Mouse (Mus musculus): ENCODE results near the gene B4galt5. TPM values are rescaled to one million over a fixed set of nuclear protein-coding genes. Genes with fewer than 3 reads are reported as not detected.

The B4galt5 gene
- polyA plus RNA-seq, 1 experiment from 2014 or later = 24.2 TPM

- H3K9ac ChIP-seq (ENCODE audit: low read length) = no peak overlapping the region
- peaks cover 8 to 13% of the 10 kb centered on the region in 2 experiments; a peak in 2 of 4 replicates for H3K4me1 ChIP-seq (ENCODE audit: control insufficient read depth in 2 of 2, insufficient read depth in 2 of 2, low read length in 2 of 2)
- no peak overlapping the region for H3K4me3 ChIP-seq (ENCODE audit: control insufficient read depth in 1 of 2, insufficient read depth in 1 of 2, low read depth in 1 of 2, low read length in 2 of 2)
- 68% methylated on average over 4 of the region's 4 CpGs for WGBS
- H3K27me3 ChIP-seq (ENCODE audit: control insufficient read depth, insufficient read depth, low read length) = no peaks in the 10 kb centered on the region
- H3K9me3 ChIP-seq (ENCODE audit: control insufficient read depth, low read length) = no peaks in the 10 kb centered on the region
- no peaks in the 10 kb centered on the region for H3K36me3 ChIP-seq (ENCODE audit: control insufficient read depth, insufficient read depth, low read length)
- no peak for ATAC-seq (ENCODE audit: insufficient number of reproducible peaks, insufficient read depth, low FRiP score, low read depth)
- no peak overlapping the region; a peak in 1 of 4 replicates for H3K27ac ChIP-seq (replicated peaks in 1 of 2; ENCODE audit: control insufficient read depth in 1 of 2, insufficient read depth in 1 of 2, low read depth in 2 of 2, low read length in 2 of 2)
- H3K4me2 ChIP-seq (ENCODE audit: low read length) = no peak overlapping the region
These were observed 87.9 kb downstream of the B4galt5 start for GRCm38 (mm10) chr2:167261106-167261505.

GRCm38 (mm10) chr2:167257790-167258189 lies 91.2 kb downstream of the B4galt5 start:
- no peak overlapping the region for H3K4me3 ChIP-seq (ENCODE audit: control insufficient read depth in 1 of 2, insufficient read depth in 1 of 2, low read depth in 1 of 2, low read length in 2 of 2)
- no peak overlapping the region for H3K9ac ChIP-seq (ENCODE audit: low read length)
- ATAC-seq (ENCODE audit: insufficient number of reproducible peaks, insufficient read depth, low FRiP score, low read depth) = no peak
- no peak overlapping the region for H3K27ac ChIP-seq (replicated peaks in 1 of 2; ENCODE audit: control insufficient read depth in 1 of 2, insufficient read depth in 1 of 2, low read depth in 2 of 2, low read length in 2 of 2)
- no peak overlapping the region for H3K4me2 ChIP-seq (ENCODE audit: low read length)
- H3K4me1 ChIP-seq (ENCODE audit: control insufficient read depth in 2 of 2, insufficient read depth in 2 of 2, low read length in 2 of 2) = peaks cover 6 to 19% of the 10 kb centered on the region in 2 experiments; a peak in 3 of 4 replicates
- H3K9me3 ChIP-seq (ENCODE audit: control insufficient read depth, low read length) = no peaks in the 10 kb centered on the region
- WGBS = 64% methylated on average over 3 of the region's 3 CpGs
- H3K36me3 ChIP-seq (ENCODE audit: control insufficient read depth, insufficient read depth, low read length) = no peaks in the 10 kb centered on the region
- no peaks in the 10 kb centered on the region for H3K27me3 ChIP-seq (ENCODE audit: control insufficient read depth, insufficient read depth, low read length)

- Histone ChIP-seq H3K4me1 (ENCODE audit: control insufficient read depth in 2 of 2, insufficient read depth in 2 of 2, low read length in 2 of 2) (peaks cover 22 to 29% of the 10 kb centered on the region in 2 experiments), H3K4me3 (ENCODE audit: control insufficient read depth in 1 of 2, insufficient read depth in 1 of 2, low read depth in 1 of 2, low read length in 2 of 2) (no peak overlapping the region), H3K27ac (replicated peaks in 1 of 2; ENCODE audit: control insufficient read depth in 1 of 2, insufficient read depth in 1 of 2, low read depth in 2 of 2, low read length in 2 of 2) (peak overlapping the region in 1 of 2 experiments; percentile 63; a peak in 2 of 4 replicates), H3K36me3 (ENCODE audit: control insufficient read depth, insufficient read depth, low read length) (no peaks in the 10 kb centered on the region), H3K4me2 (ENCODE audit: low read length) (no peak overlapping the region), H3K27me3 (ENCODE audit: control insufficient read depth, insufficient read depth, low read length) (no peaks in the 10 kb centered on the region), H3K9ac (ENCODE audit: low read length) (no peak overlapping the region), H3K9me3 (ENCODE audit: control insufficient read depth, low read length) (no peaks in the 10 kb centered on the region)
- no peak for ATAC-seq (ENCODE audit: insufficient number of reproducible peaks, insufficient read depth, low FRiP score, low read depth)
- 41% methylated on average over 6 of the region's 6 CpGs for WGBS
These were observed 94.2 kb downstream of the B4galt5 start for GRCm38 (mm10) chr2:167254808-167255207.

GRCm38 (mm10) chr2:167254185-167254584 lies 94.8 kb downstream of the B4galt5 start:
- H3K4me1 ChIP-seq (ENCODE audit: control insufficient read depth in 2 of 2, insufficient read depth in 2 of 2, low read length in 2 of 2) = peaks cover 22 to 29% of the 10 kb centered on the region in 2 experiments
- peak; percentile 74; the same call in 1 of the 2 replicates for ATAC-seq (ENCODE audit: insufficient number of reproducible peaks, insufficient read depth, low FRiP score, low read depth)
- no peaks in the 10 kb centered on the region for H3K36me3 ChIP-seq (ENCODE audit: control insufficient read depth, insufficient read depth, low read length)
- H3K9me3 ChIP-seq (ENCODE audit: control insufficient read depth, low read length) = no peaks in the 10 kb centered on the region
- no peaks in the 10 kb centered on the region for H3K27me3 ChIP-seq (ENCODE audit: control insufficient read depth, insufficient read depth, low read length)
- no peak overlapping the region for H3K4me2 ChIP-seq (ENCODE audit: low read length)
- 46% methylated on average over 7 of the region's 7 CpGs for WGBS
- H3K27ac ChIP-seq (replicated peaks in 1 of 2; ENCODE audit: control insufficient read depth in 1 of 2, insufficient read depth in 1 of 2, low read depth in 2 of 2, low read length in 2 of 2) = peak overlapping the region in 1 of 2 experiments; percentile 63; a peak in 2 of 4 replicates
- no peak overlapping the region for H3K4me3 ChIP-seq (ENCODE audit: control insufficient read depth in 1 of 2, insufficient read depth in 1 of 2, low read depth in 1 of 2, low read length in 2 of 2)
- no peak overlapping the region for H3K9ac ChIP-seq (ENCODE audit: low read length)

- WGBS = 67% methylated on average over 5 of the region's 5 CpGs
- no peak for ATAC-seq (ENCODE audit: insufficient number of reproducible peaks, insufficient read depth, low FRiP score, low read depth)
- H3K36me3 ChIP-seq (ENCODE audit: control insufficient read depth, insufficient read depth, low read length) = no peaks in the 10 kb centered on the region
- peaks cover 22 to 29% of the 10 kb centered on the region in 2 experiments for H3K4me1 ChIP-seq (ENCODE audit: control insufficient read depth in 2 of 2, insufficient read depth in 2 of 2, low read length in 2 of 2)
- no peaks in the 10 kb centered on the region for H3K27me3 ChIP-seq (ENCODE audit: control insufficient read depth, insufficient read depth, low read length)
- H3K27ac ChIP-seq (replicated peaks in 1 of 2; ENCODE audit: control insufficient read depth in 1 of 2, insufficient read depth in 1 of 2, low read depth in 2 of 2, low read length in 2 of 2) = no peak overlapping the region
- H3K9me3 ChIP-seq (ENCODE audit: control insufficient read depth, low read length) = no peaks in the 10 kb centered on the region
- no peak overlapping the region for H3K9ac ChIP-seq (ENCODE audit: low read length)
- H3K4me3 ChIP-seq (ENCODE audit: control insufficient read depth in 1 of 2, insufficient read depth in 1 of 2, low read depth in 1 of 2, low read length in 2 of 2) = no peak overlapping the region
- H3K4me2 ChIP-seq (ENCODE audit: low read length) = no peak overlapping the region
These were observed 95.5 kb downstream of the B4galt5 start for GRCm38 (mm10) chr2:167253476-167253875.

GRCm38 (mm10) chr2:167252057-167252687 lies 96.8 kb downstream of the B4galt5 start:
- Histone ChIP-seq H3K4me1 (ENCODE audit: control insufficient read depth in 2 of 2, insufficient read depth in 2 of 2, low read length in 2 of 2) (peaks cover 22 to 29% of the 10 kb centered on the region in 2 experiments), H3K4me3 (ENCODE audit: control insufficient read depth in 1 of 2, insufficient read depth in 1 of 2, low read depth in 1 of 2, low read length in 2 of 2) (no peak overlapping the region), H3K27me3 (ENCODE audit: control insufficient read depth, insufficient read depth, low read length) (no peaks in the 10 kb centered on the region), H3K9me3 (ENCODE audit: control insufficient read depth, low read length) (no peaks in the 10 kb centered on the region), H3K9ac (ENCODE audit: low read length) (no peak overlapping the region), H3K36me3 (ENCODE audit: control insufficient read depth, insufficient read depth, low read length) (no peaks in the 10 kb centered on the region), H3K4me2 (ENCODE audit: low read length) (no peak overlapping the region), H3K27ac (replicated peaks in 1 of 2; ENCODE audit: control insufficient read depth in 1 of 2, insufficient read depth in 1 of 2, low read depth in 2 of 2, low read length in 2 of 2) (peak overlapping the region; percentile 57 to 58; a peak in 3 of 4 replicates)
- ATAC-seq (ENCODE audit: insufficient number of reproducible peaks, insufficient read depth, low FRiP score, low read depth) = no peak
- 29% methylated on average over 3 of the region's 3 CpGs for WGBS

GRCm38 (mm10) chr2:167250736-167251337 lies 98.1 kb downstream of the B4galt5 start:
- peak overlapping the region; percentile 18 to 38; a peak in 2 of 4 replicates for H3K27ac ChIP-seq (replicated peaks in 1 of 2; ENCODE audit: control insufficient read depth in 1 of 2, insufficient read depth in 1 of 2, low read depth in 2 of 2, low read length in 2 of 2)
- H3K36me3 ChIP-seq (ENCODE audit: control insufficient read depth, insufficient read depth, low read length) = no peaks in the 10 kb centered on the region
- H3K9me3 ChIP-seq (ENCODE audit: control insufficient read depth, low read length) = no peaks in the 10 kb centered on the region
- WGBS = 23% methylated on average over 7 of the region's 7 CpGs
- no peak overlapping the region for H3K9ac ChIP-seq (ENCODE audit: low read length)
- ATAC-seq (ENCODE audit: insufficient number of reproducible peaks, insufficient read depth, low FRiP score, low read depth) = no peak
- H3K4me1 ChIP-seq (ENCODE audit: control insufficient read depth in 2 of 2, insufficient read depth in 2 of 2, low read length in 2 of 2) = peaks cover 22 to 29% of the 10 kb centered on the region in 2 experiments
- H3K4me2 ChIP-seq (ENCODE audit: low read length) = no peak overlapping the region
- H3K27me3 ChIP-seq (ENCODE audit: control insufficient read depth, insufficient read depth, low read length) = no peaks in the 10 kb centered on the region
- H3K4me3 ChIP-seq (ENCODE audit: control insufficient read depth in 1 of 2, insufficient read depth in 1 of 2, low read depth in 1 of 2, low read length in 2 of 2) = no peak overlapping the region
